Mouse (Mus musculus): ENCODE results near the gene Pnma5.
"Not testable (repeated sequence)": the region's sequence is repeated elsewhere in the genome, so short reads cannot be mapped to it uniquely, and the experiment has no call there.

The Pnma5 gene

GRCm38 (mm10) chrX:73037003-73037402 lies at the start of gene Pnma5:
TSS of gene Pnma5 (minus strand) at chrX:73037103.
- DNase-seq (ENCODE audit: low spot score), result no peak

- not testable (repeated sequence) for DNase-seq (ENCODE audit: low spot score)
Measured at GRCm38 (mm10) chrX:73082267-73083055, 45.6 kb upstream of the Pnma5 start, which contains the start of gene Xlr4a. TSS of gene Xlr4a (minus strand) at chrX:73082478.

GRCm38 (mm10) chrX:73066765-73067312 lies 29.9 kb upstream of the Pnma5 start:
- not testable (repeated sequence) for DNase-seq (ENCODE audit: low spot score)

- no peak for DNase-seq (ENCODE audit: low spot score)
Measured at GRCm38 (mm10) chrX:73064415-73064793, 27.5 kb upstream of the Pnma5 start, which contains the start of gene Pnma3. TSS of gene Pnma3 (plus strand) at chrX:73064787.

- no peak for DNase-seq (ENCODE audit: low spot score)
Measured at GRCm38 (mm10) chrX:73063512-73064414, 26.9 kb upstream of the Pnma5 start.

GRCm38 (mm10) chrX:73062323-73062722 lies 25.4 kb upstream of the Pnma5 start:
- DNase-seq (ENCODE audit: low spot score), result no peak

- no peak for DNase-seq (ENCODE audit: low spot score)
Measured at GRCm38 (mm10) chrX:73061528-73061927, 24.6 kb upstream of the Pnma5 start.

GRCm38 (mm10) chrX:73053860-73054563 lies 17.1 kb upstream of the Pnma5 start:
- peak; percentile 84 for DNase-seq (ENCODE audit: low spot score)

GRCm38 (mm10) chrX:73039666-73040065 lies 2.8 kb upstream of the Pnma5 start:
- no peak for DNase-seq (ENCODE audit: low spot score)

GRCm38 (mm10) chrX:73038831-73039230 lies 1.9 kb upstream of the Pnma5 start:
- DNase-seq (ENCODE audit: low spot score), result no peak

- DNase-seq (ENCODE audit: low spot score), result no peak
Measured at GRCm38 (mm10) chrX:73012846-73013245, 24.1 kb downstream of the Pnma5 start.

GRCm38 (mm10) chrX:73007597-73008479 lies 29.1 kb downstream of the Pnma5 start:
- DNase-seq (ENCODE audit: low spot score), result peak; percentile 92

GRCm38 (mm10) chrX:73005678-73006077 lies 31.2 kb downstream of the Pnma5 start:
- no peak for DNase-seq (ENCODE audit: low spot score)

- no peak for DNase-seq (ENCODE audit: low spot score)
Measured at GRCm38 (mm10) chrX:73003110-73003509, 33.8 kb downstream of the Pnma5 start.

GRCm38 (mm10) chrX:72995542-72995941 lies 41.4 kb downstream of the Pnma5 start:
- DNase-seq (ENCODE audit: low spot score), result no peak

GRCm38 (mm10) chrX:72992291-72992919 lies 44.5 kb downstream of the Pnma5 start:
- no peak for DNase-seq (ENCODE audit: low spot score)

GRCm38 (mm10) chrX:72990581-72990980 lies 46.3 kb downstream of the Pnma5 start:
- DNase-seq (ENCODE audit: low spot score), result no peak

- DNase-seq (ENCODE audit: low spot score), result no peak
Measured at GRCm38 (mm10) chrX:72988431-72988830, 48.5 kb downstream of the Pnma5 start.

GRCm38 (mm10) chrX:72987520-72987905 lies 49.4 kb downstream of the Pnma5 start:
- no peak for DNase-seq (ENCODE audit: low spot score)

GRCm38 (mm10) chrX:72986841-72987519 lies 49.9 kb downstream of the Pnma5 start, which contains the start of gene Zfp185:
TSS of gene Zfp185 (plus strand) at chrX:72987339.
- no peak for DNase-seq (ENCODE audit: low spot score)

Measured in left cerebral cortex, adult 11 months (tissue).